Mouse (Mus musculus) CH12F3 (cell line): ENCODE data around the gene Mettl26.

Experiments
- in situ Hi-C: fragments of 300-500 bp; cut with MboI; formaldehyde crosslinking; loops from 2 replicates; pipeline ENCODE4 v1.14.3; 2020; ENCODE audit warnings: low sequenced_read_pairs

Gene Mettl26

DNA sequence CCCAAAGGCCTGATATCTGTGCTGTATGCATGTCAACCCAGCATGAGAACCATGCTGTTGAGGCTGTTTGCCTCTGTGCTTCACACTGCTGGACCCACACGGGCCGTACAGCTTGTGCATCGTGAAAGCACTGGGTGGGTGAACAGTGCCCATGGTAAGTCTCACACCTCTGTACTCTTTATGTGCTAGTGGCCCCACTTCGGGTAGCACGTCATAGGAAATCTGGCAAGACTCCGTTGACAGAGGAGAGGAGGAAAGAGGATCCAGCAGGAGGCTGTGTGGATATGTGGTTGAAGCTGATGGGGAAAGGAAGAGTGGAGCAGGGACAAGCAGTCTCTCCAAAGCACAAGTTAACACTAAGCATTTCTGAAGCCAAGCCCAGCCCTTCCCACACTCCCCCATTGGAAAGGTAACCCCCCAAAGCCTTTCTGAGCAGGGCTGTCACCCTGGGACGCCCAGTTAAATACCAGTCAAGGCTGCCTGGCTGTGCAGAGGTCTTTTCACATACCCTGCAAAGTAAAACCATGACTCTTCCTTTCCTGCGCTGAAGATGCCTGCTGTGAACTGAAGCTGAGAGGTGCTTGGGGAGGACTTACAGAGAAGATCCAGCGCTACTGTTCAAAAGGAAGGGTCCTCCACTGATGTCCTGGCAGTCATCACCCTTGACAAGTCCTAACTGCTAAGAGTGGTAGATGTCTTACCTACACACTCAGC lies 43.3 kb downstream of the Mettl26 start:
- in situ Hi-C loops, result no loop called here

DNA sequence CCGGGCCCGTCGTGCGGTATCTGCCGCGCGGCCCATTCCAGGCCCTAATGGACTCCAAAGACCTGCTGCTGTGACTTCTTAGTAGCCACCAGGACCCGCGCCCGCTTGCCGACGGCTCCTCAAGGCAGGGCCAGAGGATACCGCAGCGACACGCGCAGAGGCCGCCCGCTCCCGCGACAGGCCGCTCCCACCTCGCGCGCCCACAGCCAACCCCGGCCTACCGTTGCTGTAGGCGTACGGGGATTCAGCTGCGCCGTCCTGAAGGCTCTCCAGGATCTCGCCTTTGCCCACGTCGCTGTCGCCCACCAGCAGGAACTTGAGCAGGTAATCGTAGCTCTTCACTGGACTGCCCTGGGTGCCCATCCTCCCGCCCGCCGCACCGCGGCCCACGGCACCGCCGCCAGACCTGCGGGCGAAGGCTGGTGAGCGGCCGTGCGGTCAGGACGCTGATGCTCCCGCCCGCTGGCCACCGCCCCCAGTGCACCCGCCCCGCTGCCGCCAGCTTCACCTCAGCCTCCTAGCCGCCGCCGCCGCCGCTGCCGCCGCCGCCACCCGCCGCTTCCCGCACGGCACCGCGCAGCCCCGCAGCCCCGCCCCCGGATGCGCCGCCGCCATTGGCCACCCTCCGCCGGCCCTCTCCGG lies 44.4 kb downstream of the Mettl26 start, which contains the start of gene Rab40c:
Rab40c (minus strand) TSS at position 584 of the 642 bp plus-strand sequence.
- in situ Hi-C loops, result no loop called here

DNA sequence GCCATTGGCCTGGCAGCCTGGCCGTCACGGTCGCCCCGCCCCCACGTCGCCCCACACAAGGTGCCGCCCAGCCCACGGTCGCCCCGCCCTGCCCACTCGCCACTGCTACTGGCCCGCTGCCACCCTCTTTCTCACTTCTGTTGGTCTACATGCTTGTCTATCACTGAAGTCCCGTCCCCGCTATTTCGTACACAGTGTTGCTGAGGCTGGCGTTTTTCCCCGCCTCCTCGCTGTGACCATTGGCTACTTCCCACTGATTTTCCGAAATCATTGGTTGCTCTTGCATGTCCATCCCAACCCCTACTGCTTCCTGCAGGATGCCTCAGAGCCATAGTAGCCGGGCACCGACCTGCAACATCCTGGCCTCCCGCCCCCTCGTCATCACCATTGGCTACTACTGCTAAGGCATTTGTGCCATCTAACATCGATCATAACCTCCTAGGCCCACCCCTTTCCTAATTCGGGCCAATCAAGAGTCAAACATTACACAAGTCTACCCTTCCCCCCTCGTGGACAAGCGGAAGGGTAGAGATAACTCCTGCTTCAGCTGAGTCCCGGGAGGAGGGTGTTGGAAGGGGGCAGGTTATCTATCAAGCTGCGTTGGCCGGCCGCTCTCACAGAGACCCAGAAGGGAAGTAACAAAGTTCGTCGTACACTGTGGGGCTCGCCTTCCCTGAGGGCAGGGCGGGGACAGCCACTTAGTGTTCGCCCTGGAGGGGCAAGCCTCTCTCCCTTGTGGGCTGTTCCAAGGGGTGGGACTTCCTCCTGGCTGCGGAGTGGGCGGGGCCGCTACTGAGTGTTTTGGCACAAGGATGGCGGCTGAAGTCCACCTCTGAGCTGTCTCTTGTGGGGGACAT lies 45.1 kb downstream of the Mettl26 start:
- in situ Hi-C loops, result no loop called here

DNA sequence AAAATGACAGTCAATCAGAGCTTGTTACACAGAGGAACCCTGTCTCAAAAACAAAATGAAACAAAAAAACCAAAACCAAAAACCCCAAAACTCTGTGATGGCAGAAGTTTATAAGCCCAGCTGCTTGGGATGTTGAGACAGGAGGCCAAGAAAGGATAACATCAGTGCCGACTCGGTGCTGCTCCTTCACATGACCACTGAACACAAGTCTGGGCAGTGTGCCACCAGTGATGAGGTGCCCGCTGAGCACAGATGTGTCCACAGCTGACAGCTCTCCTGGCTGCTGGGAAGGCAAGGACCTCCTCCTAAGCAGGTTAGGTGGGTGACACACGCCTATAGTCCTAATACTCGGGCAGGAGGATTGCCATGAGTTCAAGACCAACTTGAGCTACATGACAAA lies 47.2 kb downstream of the Mettl26 start:
- in situ Hi-C loops, result no loop called here

DNA sequence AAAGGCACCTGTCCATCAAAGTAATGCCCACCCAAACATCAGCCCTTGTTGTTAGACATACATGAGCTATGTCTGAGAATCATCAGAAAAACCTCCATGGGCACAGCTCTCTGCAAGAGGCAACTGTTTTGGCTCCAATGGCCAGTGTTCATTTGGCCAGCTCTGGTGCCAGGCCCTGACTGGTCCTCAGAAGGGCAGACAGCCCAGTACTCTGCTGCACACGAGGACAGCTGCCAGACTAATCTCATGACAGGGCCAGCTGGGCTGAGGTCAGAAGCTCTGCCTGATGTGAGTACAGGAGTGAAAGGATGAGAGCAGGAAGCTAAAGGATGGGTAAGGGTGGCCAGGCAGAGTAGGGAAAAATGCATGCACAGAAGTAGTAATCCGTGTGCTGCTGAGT lies 50.5 kb downstream of the Mettl26 start:
- in situ Hi-C loops, result no loop called here
